Mouse (Mus musculus): ENCODE results near the gene Galnt14. TPM values are rescaled to one million over a fixed set of nuclear protein-coding genes. Genes with fewer than 3 reads are reported as not detected.

Galnt14 gene
- polyA plus RNA-seq, 1 experiment: 3.0 TPM

- Histone ChIP-seq H3K9me3 (replicated peaks; ENCODE audit: control insufficient read depth, insufficient read depth, low read length, poor library complexity, severe bottlenecking) (0 out of 2 replicates have a peak, but pooled peaks cover under 1% of the 10 kb centered on the region), H3K4me3 (ENCODE audit: low read depth, low read length) (no peak overlapping the region), H3K27me3 (ENCODE audit: control insufficient read depth, insufficient read depth, low read length, poor library complexity, severe bottlenecking) (peaks cover 2% of the 10 kb centered on the region; the same call in 1 of the 2 replicates), H3K4me1 (ENCODE audit: control insufficient read depth, insufficient read depth, low read length) (no peaks in the 10 kb centered on the region), H3K27ac (ENCODE audit: insufficient read depth, low read length) (no peak overlapping the region), H3K36me3 (ENCODE audit: control insufficient read depth, insufficient read depth, low read length, poor library complexity, severe bottlenecking) (no peaks in the 10 kb centered on the region), H3K9ac (ENCODE audit: low read depth, poor library complexity, severe bottlenecking) (no peak overlapping the region)
- no peak for TF ChIP-seq POLR2A (IDR thresholded peaks at IDR 0.05; ENCODE audit: insufficient read depth, low read length)
- no peak for TF ChIP-seq CTCF (IDR thresholded peaks at IDR 0.05; ENCODE audit: low read depth, low read length)
- TF ChIP-seq EP300 (IDR thresholded peaks at IDR 0.05; ENCODE audit: insufficient read depth, low read depth, low read length): no peak
Observed at GRCm38 (mm10) chr17:73714440-73715221, 4.4 kb upstream of the Galnt14 start.

DNA sequence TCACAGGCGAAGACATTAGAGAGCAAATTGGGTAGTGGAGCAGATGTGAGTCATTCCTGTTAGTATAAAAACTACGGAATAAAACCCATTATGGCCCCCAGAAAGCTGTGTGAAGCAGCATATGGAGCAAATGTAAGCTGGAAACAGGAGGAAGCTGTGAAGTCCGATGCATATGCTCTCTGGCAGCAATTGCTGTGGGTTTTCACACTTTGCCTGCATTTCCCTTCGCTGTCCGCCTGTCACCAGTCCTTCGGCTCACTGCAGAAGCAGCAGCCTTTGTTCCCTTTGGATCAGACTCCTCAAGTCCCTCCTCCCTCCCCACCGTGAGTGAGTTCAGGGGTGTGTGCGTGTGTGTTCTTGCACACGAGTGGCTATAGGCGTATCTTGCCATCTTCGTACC is 3.1 kb upstream of the Galnt14 start:
- no peaks in the 10 kb centered on the region for H3K36me3 ChIP-seq (ENCODE audit: control insufficient read depth, insufficient read depth, low read length, poor library complexity, severe bottlenecking)
- no peak for TF ChIP-seq EP300 (IDR thresholded peaks at IDR 0.05; ENCODE audit: insufficient read depth, low read depth, low read length)
- no peak for TF ChIP-seq POLR2A (IDR thresholded peaks at IDR 0.05; ENCODE audit: insufficient read depth, low read length)
- TF ChIP-seq CTCF (IDR thresholded peaks at IDR 0.05; ENCODE audit: low read depth, low read length): no peak
- no peak overlapping the region for H3K9ac ChIP-seq (ENCODE audit: low read depth, poor library complexity, severe bottlenecking)
- H3K27ac ChIP-seq (ENCODE audit: insufficient read depth, low read length): no peak overlapping the region
- H3K27me3 ChIP-seq (ENCODE audit: control insufficient read depth, insufficient read depth, low read length, poor library complexity, severe bottlenecking): peaks cover 3% of the 10 kb centered on the region; the same call in 1 of the 2 replicates
- H3K4me1 ChIP-seq (ENCODE audit: control insufficient read depth, insufficient read depth, low read length): no peaks in the 10 kb centered on the region
- H3K4me3 ChIP-seq (ENCODE audit: low read depth, low read length): no peak overlapping the region
- H3K9me3 ChIP-seq (replicated peaks; ENCODE audit: control insufficient read depth, insufficient read depth, low read length, poor library complexity, severe bottlenecking): no peaks in the 10 kb centered on the region

DNA sequence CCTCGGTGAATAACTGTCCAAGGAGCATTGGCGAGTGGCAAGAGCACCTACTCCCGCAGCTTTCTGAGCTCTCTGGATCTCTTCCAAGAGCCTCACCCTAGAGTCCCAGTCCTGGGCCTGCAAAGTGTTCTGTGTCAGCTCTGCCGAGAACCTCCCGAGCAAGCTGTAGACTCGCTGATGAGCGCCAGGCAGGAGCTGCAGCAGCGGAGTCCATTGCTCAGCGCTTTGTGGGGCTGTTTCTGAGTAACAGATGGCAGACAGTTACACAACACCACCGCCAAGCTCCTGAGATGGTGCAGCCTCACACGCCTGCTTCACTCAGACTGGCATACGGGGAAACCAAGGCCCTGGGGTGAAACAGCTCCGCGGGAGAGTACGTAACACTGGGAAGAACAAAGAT is 1.7 kb upstream of the Galnt14 start:
- peaks cover 3% of the 10 kb centered on the region; the same call in 1 of the 2 replicates for H3K27me3 ChIP-seq (ENCODE audit: control insufficient read depth, insufficient read depth, low read length, poor library complexity, severe bottlenecking)
- no peak overlapping the region for H3K4me3 ChIP-seq (ENCODE audit: low read depth, low read length)
- H3K36me3 ChIP-seq (ENCODE audit: control insufficient read depth, insufficient read depth, low read length, poor library complexity, severe bottlenecking): no peaks in the 10 kb centered on the region
- no peaks in the 10 kb centered on the region for H3K4me1 ChIP-seq (ENCODE audit: control insufficient read depth, insufficient read depth, low read length)
- H3K9ac ChIP-seq (ENCODE audit: low read depth, poor library complexity, severe bottlenecking): no peak overlapping the region
- TF ChIP-seq EP300 (IDR thresholded peaks at IDR 0.05; ENCODE audit: insufficient read depth, low read depth, low read length): no peak
- no peak for TF ChIP-seq POLR2A (IDR thresholded peaks at IDR 0.05; ENCODE audit: insufficient read depth, low read length)
- no peak for TF ChIP-seq CTCF (IDR thresholded peaks at IDR 0.05; ENCODE audit: low read depth, low read length)
- no peaks in the 10 kb centered on the region for H3K9me3 ChIP-seq (replicated peaks; ENCODE audit: control insufficient read depth, insufficient read depth, low read length, poor library complexity, severe bottlenecking)
- H3K27ac ChIP-seq (ENCODE audit: insufficient read depth, low read length): no peak overlapping the region

DNA sequence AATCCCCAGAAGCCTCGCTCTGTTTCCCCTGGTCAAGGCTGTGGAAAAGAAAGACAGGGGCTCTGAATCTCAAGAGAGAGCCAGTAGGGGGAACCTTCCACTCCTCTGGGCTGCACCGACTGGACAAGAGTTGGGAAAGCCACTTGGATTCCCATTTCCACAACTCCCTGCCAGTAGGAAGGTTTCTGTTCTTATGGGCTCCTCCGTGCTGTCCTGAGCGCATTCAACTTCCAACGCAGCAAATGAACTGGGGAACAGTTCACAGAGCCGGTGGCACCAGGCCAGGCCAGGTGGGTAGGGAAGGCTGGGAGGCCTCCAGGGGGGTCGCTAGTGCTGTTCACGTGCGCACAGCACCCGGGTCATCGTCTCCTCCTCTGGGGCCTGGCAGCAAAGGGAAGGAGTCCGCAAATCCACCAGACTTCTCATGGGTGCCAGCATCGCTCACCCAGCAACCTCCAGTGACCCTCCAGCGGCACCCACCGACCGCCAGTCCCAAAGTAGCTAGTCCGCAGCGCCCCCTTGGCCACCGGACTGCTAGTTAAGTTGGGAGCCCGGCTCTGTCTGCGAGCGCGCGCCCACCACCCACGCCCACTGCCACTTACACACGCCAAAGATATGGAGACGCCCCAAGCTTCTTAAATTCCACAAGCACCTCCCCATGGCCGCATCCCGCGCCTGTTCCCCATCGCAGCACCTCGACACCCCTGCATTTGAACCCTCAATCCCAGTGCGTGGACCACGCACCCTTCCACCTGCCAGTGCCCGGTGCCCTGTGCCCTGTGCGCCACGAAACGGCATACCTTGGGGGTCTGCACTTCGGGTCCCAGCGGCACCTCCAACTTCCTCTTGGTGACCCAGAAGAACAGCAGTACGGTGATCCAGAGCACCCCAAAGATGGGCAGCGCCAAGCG is 867 bp downstream of the Galnt14 start:
- no peaks in the 10 kb centered on the region for H3K4me1 ChIP-seq (ENCODE audit: control insufficient read depth, insufficient read depth, low read length)
- TF ChIP-seq CTCF (IDR thresholded peaks at IDR 0.05; ENCODE audit: low read depth, low read length) (no peak), EP300 (IDR thresholded peaks at IDR 0.05; ENCODE audit: insufficient read depth, low read depth, low read length) (no peak), POLR2A (IDR thresholded peaks at IDR 0.05; ENCODE audit: insufficient read depth, low read length) (no peak)
- no peak overlapping the region for H3K27ac ChIP-seq (ENCODE audit: insufficient read depth, low read length)
- no peaks in the 10 kb centered on the region for H3K9me3 ChIP-seq (replicated peaks; ENCODE audit: control insufficient read depth, insufficient read depth, low read length, poor library complexity, severe bottlenecking)
- no peaks in the 10 kb centered on the region for H3K36me3 ChIP-seq (ENCODE audit: control insufficient read depth, insufficient read depth, low read length, poor library complexity, severe bottlenecking)
- peak overlapping the region; percentile 70 for H3K4me3 ChIP-seq (ENCODE audit: low read depth, low read length)
- H3K27me3 ChIP-seq (ENCODE audit: control insufficient read depth, insufficient read depth, low read length, poor library complexity, severe bottlenecking): peaks cover 3% of the 10 kb centered on the region; the same call in 1 of the 2 replicates
- H3K9ac ChIP-seq (ENCODE audit: low read depth, poor library complexity, severe bottlenecking): peak overlapping the region; percentile 43

DNA sequence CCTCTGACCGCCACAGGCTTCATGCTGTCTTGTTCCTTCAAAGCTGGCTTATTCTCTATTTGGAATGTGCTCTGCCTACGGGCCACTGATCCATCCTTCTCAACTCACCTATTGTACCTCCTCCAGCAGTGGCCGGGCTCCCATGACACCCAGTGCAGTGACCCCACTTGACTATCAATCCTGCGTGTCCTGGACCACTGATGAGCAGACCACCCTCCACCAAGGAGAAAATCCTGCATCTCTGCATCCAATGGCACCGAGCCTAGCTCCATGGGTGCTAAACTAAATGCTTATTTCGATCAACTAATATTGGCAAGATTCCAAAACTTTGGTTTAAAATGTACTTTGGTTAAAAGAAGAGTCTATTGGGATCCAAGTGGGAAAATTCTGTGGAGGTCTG is 1.8 kb downstream of the Galnt14 start:
- H3K9ac ChIP-seq (ENCODE audit: low read depth, poor library complexity, severe bottlenecking): no peak overlapping the region
- H3K27ac ChIP-seq (ENCODE audit: insufficient read depth, low read length): no peak overlapping the region
- no peaks in the 10 kb centered on the region for H3K4me1 ChIP-seq (ENCODE audit: control insufficient read depth, insufficient read depth, low read length)
- no peaks in the 10 kb centered on the region for H3K36me3 ChIP-seq (ENCODE audit: control insufficient read depth, insufficient read depth, low read length, poor library complexity, severe bottlenecking)
- H3K4me3 ChIP-seq (ENCODE audit: low read depth, low read length): no peak overlapping the region
- no peak for TF ChIP-seq POLR2A (IDR thresholded peaks at IDR 0.05; ENCODE audit: insufficient read depth, low read length)
- TF ChIP-seq CTCF (IDR thresholded peaks at IDR 0.05; ENCODE audit: low read depth, low read length): no peak
- no peak for TF ChIP-seq EP300 (IDR thresholded peaks at IDR 0.05; ENCODE audit: insufficient read depth, low read depth, low read length)
- H3K9me3 ChIP-seq (replicated peaks; ENCODE audit: control insufficient read depth, insufficient read depth, low read length, poor library complexity, severe bottlenecking): no peaks in the 10 kb centered on the region
- H3K27me3 ChIP-seq (ENCODE audit: control insufficient read depth, insufficient read depth, low read length, poor library complexity, severe bottlenecking): peaks cover 3% of the 10 kb centered on the region; the same call in 1 of the 2 replicates
